In genomic region chr14:11555061-11555501, GRCm38 (mm10) we compare ENCODE assay signal across 8 mouse cellular contexts. TPM values are rescaled to one million over a fixed set of nuclear protein-coding genes. Genes with fewer than 3 reads are reported as not detected.
DNase-seq lines count a peak whose midpoint lies in the region.

No protein-coding gene starts in this region.

- peaks cover 39% of the 10 kb centered on the region for H3K4me1 ChIP-seq in midbrain, embryonic 10.5 days

- under 1% methylated on average over 17 of the region's 17 CpGs for WGBS in midbrain, embryonic 10.5 days

- intact Hi-C loops in left cerebral cortex, postnatal 25 days (cut with DNase I) = loop anchor here (2.0 to 10.0 kb wide), 3 partner anchors 256 to 510 kb away; no protein-coding TSS in a partner anchor
- intact Hi-C loops in gastrocnemius, postnatal 36 days (cut with DNase I) = loop anchor here (5.0 to 10.0 kb wide), 3 partner anchors 87 to 300 kb away; no protein-coding TSS in a partner anchor

- peak; percentile 23 to 40 for DNase-seq in left cerebral cortex, postnatal 25 days (ENCODE audit: low spot score in 2 of 2)
- no peak for DNase-seq in left cerebral cortex, adult 11 months (ENCODE audit: low spot score)
- peak; percentile 56 for DNase-seq in cerebellum, adult 9-11 months
- DNase-seq in heart, adult 9 months (ENCODE audit: low spot score in 2 of 2) = peak; percentile 15 to 20
- DNase-seq in kidney, postnatal 25 days = peak; percentile 39 to 66
- DNase-seq in midbrain, embryonic 10.5 days (ENCODE audit: low spot score) = peak; percentile 70
- DNase-seq in Muller cell, postnatal 12 days (ENCODE audit: inconsistent ontology term) = no peak
- DNase-seq in gastrocnemius, postnatal 36 days = no peak

- H3K36me3 ChIP-seq in midbrain, embryonic 10.5 days = peaks cover 6% of the 10 kb centered on the region

- H3K9me3 ChIP-seq in midbrain, embryonic 10.5 days (replicated peaks) = 0 out of 2 replicates have a peak, but pooled peaks cover 3% of the 10 kb centered on the region

- peak overlapping the region; percentile 94 for H3K27ac ChIP-seq in midbrain, embryonic 10.5 days (replicated peaks)

- peaks cover 15% of the 10 kb centered on the region for H3K27me3 ChIP-seq in midbrain, embryonic 10.5 days (ENCODE audit: low read depth, poor library complexity, severe bottlenecking)

- H3K4me3 ChIP-seq in midbrain, embryonic 10.5 days = peak overlapping the region; percentile 86

RNA-seq across cellular contexts. Expression of gene Ptprg, which starts 1.7 kb away (rescaled TPM):
- 100 to 1,000 TPM in 1 of 2 experiments, 10 to 100 TPM in 1; 96.1 to 105 TPM for total RNA-seq in left cerebral cortex, postnatal 25 days (2021)
- polyA plus RNA-seq in midbrain, embryonic 10.5 days (2016; fragmentation: Nextera tagmentation; extraction: Ambion mirVana) = 34.8 and 38.2 TPM in 2 replicates
- 10 to 100 TPM; 25.4 to 26.2 TPM for total RNA-seq in gastrocnemius, postnatal 36 days (2021)

Comparison
In these comparisons a context has a peak if more than half of its experiments do, and no peak if none do; other contexts are left out.
1. DNase-seq: peak in left cerebral cortex, postnatal 25 days (2 of 2), cerebellum, adult 9-11 months (single experiment), heart, adult 9 months (2 of 2), kidney, postnatal 25 days (2 of 2) and midbrain, embryonic 10.5 days (single experiment); none in left cerebral cortex, adult 11 months (single experiment), Muller cell, postnatal 12 days (single experiment) and gastrocnemius, postnatal 36 days (0 of 2).